Mouse (Mus musculus): ENCODE measurements around the gene Nfib. TPM values are rescaled to one million over a fixed set of nuclear protein-coding genes. Genes with fewer than 3 reads are reported as not detected.
A peak's percentile ranks its signal among the peaks of the same experiment; 100 is the strongest.

The Nfib gene
- total RNA-seq, 2 experiments from 2014 or later = 83.2 to 103 TPM

DNA sequence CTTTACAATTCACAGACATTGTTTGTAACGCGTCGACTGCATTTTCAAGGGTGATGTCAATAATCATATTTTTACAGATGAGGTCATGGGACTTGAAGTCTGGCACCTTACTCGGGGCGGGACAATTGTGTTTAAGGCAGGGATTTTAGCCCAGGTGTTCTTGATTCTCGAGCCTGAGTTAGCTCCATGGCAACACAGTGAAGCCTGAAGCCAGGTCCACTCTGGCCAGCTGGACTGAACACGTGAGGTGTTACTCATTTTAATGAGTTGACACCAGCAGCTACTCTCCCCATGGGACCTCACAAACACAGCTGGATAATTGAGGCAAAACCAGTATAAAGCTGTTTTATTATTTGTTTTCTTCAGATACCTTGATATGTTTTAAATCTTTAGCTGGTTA lies 71.2 kb downstream of the Nfib start:
- no peak for DNase-seq

DNA sequence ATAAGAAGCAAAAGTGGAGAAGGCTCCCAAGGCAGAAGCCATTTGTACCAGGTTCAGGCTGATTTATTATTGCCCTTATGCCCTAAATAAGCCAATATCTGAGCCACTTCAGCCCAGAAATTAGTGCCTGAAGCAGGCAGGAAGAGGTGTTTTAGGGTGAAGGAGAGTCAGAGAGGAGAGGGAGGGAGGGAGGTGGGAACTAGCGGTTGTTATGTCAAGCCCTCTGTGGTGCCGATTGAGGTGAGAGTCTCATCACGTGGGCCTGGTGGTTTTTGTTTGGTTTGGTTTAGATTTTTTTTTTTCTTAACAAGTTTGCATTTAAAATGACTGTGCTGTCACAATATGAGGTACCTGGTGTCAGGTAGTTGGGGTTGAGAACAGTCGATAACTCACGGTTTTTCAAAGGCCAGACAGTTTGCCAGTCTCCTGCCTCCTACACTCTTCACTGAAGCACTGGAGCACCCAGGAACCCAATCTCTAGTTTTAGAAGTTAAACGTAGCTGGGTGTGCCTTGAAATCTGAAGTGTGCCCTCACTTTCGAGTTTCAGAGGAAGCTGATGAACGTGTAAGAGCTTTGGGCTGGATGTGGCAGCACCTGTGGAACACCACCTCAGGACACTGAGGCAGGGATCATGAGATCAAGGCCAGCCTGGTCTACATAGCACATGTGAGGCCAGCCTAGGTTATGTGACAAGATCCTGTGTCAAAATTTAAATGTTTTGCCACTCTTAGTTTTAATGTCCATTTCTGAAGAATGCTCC lies 81.1 kb downstream of the Nfib start:
- no peak for DNase-seq

DNA sequence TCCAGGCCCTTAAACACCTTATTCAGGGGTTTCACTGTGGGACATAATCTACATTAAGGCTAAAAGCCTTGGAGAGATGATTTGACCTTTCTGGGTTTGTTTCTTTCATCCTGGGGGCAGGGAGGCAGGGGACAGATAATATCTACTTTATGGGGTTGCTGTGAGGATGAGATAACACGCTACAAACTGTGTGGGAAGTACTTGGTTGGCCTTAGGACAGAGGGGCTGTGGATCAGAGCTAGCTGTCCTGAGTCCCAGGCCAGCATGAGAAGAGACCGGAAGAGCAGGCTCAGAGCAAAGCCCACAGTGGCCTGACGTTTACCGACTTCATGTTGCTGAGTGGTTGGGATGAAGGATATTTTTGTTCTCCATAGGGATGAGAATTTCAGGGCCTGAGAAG lies 81.7 kb downstream of the Nfib start:
- no peak for DNase-seq

DNA sequence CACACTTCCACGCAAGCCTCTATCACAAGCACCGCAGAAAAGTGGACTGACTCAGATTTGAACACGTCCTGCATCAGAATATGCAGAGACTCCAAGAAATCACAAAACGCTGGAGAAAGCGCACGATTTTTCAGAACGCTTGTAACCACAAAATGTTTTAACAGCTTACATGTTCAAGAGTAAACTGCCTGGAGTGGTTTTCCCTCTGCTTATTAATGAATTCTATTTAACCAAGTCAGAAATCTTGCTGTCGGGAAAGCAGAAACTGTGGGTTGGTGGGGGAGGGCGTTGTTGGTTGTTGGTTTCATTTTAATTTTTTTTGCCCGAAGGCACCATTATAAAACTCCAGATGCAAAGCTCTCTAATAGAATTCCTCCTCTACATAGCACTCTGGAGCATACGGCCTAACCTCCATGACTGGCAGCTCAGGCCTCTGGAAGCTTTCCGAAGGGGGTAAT lies 82.4 kb downstream of the Nfib start:
- no peak for DNase-seq

DNA sequence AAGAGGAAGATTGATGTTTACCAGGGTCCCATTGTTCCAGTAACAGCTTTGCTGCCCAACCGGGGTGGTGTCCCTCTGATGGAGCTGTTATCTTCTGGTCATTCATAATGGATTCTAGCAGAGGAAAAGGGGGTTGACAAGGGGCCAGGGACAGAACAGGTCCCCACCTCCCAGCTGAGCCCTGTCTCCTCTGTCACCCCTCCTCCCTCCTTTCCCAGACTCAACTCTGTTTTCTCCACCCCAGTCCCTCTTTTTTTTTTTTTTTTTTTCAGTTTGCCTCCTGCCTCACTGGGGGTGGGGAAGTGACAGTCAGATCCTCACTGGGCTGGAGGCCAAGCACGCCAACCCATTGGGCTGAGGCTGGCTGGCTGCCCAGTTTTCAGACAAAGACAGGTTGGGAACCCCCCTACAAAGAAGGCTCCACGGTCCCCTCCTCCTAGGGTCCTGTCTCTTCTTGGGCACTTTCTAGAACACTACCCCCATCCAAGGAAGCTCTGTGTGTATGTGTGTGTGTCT lies 83.2 kb downstream of the Nfib start:
- DNase-seq = peak; percentile 73 to 78

DNA sequence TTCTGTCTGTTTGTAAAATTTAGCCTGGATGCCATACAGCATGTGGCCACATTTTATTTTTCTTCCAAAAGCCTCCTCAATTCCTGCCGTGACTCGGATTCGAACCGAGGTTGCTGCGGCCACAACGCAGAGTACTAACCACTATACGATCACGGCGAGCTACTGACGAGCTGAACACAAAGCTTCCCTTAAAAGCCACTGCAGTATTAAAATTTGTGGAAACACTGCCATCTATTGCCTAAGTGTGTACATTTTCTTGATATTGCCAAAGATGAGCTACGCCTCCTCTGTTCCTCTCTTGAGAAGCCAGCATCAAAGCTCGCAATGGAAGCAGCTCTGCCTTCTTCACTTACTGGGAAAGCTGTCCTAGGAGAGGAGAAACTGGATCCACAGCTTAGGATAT lies 86.0 kb downstream of the Nfib start:
- peak; percentile 2 to 4 for DNase-seq

DNA sequence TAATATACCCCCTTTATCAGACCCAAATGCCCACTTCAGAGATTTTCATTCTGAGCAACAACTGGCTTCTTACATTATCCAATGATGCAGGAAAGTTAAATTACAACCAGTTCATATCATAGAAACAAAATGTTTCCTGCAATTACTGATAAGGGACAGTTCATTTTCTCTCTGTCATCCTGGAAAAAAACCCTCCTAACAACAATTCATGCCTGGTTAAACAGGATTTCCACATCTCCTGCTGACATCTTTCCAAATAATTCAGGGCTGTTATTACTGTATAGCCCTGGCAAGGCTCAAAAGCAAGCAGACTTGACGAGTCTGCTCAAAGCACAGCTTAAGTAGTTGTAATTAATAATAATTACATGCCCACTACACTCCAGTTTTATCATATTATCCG lies 86.5 kb downstream of the Nfib start:
- no peak for DNase-seq

DNA sequence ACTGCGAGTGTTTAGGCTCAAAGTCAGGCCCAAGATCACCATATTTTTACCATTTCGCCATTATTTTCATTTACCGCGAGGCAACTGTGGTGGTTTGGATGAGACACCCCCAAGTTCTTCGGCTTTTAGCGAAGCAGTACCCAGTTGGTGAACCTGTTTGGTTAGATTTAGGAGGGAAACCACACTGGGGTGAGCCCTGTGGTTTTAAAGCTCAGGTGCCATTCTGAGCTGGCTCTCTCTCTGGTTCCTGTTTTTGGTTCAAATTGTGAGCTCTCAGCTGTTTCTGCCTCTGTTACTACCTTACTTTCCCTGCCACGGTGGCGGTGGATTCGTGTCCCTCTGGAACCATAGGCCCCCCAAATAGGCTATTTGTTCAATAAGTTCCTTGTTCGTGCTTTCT lies 88.3 kb downstream of the Nfib start:
- no peak for DNase-seq

DNA sequence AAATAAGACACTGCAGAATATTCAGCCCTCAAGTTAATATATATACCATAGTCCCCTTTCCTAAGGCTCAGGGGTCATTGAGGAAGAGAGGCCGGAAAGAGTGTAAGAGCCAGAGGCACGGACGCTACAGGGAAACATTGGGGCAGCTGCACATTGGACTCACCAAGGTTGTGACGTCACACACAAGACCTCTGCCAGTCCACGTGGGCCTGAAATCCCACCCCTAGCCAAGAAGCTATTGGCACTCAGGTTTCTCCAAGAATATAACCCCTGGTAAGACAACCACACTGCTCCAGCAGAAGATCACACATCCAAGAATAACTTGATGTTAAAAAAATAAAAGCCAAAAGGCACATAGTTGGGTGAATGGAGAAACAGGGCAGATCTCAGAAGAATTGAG lies 89.8 kb downstream of the Nfib start:
- no peak for DNase-seq

DNA sequence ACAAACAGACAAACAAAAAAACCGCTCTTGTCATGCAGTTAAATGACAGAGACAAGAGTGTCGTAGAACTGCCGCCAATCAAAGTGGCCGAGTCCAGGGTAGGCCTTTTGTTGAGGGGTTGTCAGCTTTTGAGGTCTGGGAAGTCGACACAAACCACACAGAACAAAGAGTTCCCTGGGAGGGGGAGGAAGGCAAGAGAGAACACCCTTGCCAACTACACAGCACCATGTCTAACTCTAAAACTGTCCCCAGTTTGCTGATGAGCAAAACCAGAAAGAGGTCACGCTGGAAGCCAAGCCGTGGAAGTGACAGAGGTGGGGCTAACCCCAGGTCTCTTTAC lies 91.1 kb downstream of the Nfib start:
- DNase-seq = no peak

DNA sequence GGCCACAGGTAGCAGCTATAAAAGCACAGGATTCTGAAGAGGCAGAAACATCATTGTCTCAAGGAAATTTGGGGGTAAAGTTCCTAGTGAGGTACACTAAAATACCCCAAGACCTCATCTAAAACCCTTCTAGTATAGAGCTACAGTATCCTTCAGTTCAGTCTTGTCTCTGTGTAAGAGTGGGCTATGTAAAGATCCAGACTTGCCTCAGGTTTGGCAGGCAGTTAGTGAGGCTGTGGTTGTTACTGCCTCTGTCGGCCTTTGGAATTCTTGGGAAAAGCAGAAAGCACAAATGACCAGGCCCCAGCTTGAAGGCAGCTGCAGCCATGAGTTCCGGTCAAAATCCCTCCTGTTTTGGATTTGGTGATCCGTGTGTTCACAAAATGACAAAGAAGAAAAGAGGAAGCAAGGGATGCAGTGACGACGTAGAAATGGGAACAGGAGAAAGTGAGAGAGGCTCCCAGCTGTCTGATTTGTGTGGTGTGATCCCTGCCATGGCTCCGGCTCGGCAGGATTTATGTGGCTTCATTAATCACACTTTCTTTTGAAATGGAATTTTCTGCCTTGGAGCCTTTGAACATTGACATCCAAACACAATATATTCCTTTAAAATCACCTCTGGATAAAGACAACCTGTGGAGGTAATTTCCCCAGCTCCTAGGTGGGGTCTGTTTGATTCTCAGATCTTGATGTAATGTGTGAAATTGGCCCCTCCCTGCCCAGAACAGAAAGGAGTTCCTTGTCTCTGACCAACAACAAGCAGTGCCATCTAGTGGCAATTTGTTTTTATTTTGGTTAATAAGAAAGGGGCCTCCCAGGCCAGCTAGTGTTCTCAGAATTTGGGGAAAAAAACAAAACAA lies 91.7 kb downstream of the Nfib start:
- DNase-seq = peak; percentile 17 to 45

DNA sequence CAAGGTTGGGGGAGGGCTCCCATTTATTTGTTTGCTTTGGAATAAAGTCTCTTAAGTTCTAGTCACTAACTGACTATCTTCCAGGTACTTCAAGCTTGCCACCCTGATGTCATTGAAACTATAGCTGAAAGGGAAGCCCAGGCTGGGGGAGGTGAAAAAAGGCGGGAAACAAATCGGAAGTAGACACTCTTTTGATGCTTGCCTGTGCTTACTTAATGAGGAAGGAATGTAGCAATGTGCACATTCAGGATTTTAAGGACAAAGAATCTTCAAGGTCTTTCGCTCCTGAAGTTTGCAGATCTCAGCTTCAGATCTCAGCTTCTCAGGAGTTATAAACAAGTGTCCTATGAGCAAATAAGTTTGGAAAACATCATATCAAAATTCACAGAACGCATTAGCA lies 95.9 kb downstream of the Nfib start:
- DNase-seq = no peak

DNA sequence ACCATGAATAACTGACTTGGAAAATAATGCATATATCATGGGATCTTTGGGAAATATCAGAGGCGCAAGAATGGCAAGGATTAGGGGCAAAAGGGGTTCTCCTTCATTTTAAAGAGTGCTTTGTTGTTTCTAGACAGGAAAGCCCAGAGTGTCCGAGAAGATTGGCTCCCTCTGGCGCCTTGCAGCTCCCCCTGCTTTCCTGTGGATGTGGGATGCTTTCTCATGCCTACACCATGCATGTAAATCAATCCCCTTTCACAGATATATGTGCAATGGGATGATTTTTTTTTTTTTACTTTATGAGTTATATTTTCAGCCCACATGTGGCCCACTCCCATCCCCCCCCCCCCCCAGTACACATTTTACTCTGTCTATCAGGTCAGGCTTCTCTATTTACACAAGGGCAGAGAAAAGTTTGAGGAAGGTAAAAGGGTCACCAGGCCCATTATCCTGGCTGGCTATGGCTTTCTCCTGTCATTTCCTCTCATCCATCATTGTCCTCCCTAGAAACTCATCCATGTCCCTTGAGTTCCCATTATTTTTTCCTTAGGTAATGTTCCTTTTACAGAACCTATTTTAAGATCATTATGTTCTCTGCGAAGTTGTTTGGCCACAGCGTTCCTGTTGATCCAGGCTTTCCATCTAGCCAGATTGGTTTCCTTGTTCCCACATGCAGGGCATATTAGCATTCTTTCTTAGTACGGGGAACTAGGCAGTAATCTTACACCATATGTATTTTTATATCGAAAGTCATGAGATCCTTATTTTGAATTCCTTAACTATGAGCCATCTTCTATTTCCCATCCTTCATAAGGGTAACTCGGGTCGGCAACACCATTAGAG lies 96.6 kb downstream of the Nfib start:
- DNase-seq = no peak

DNA sequence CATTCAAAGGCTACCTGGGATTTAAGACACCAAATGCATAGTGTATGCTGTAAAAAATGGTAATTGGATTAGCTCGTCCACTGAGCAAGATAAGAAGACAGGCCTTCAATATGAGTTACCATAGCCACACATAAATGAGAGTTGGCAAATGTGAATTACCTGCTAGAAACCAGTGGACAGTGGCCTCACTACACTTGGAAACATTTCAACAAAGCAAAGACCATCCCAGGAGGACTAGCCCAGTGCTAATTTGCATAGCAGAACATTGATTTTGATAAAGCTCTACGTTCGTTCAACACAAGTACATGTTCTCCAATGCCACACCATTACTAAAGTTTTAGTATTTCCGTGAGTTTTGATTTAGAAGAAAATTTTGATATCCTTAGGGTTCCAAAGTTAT lies 98.3 kb downstream of the Nfib start:
- DNase-seq = no peak

DNA sequence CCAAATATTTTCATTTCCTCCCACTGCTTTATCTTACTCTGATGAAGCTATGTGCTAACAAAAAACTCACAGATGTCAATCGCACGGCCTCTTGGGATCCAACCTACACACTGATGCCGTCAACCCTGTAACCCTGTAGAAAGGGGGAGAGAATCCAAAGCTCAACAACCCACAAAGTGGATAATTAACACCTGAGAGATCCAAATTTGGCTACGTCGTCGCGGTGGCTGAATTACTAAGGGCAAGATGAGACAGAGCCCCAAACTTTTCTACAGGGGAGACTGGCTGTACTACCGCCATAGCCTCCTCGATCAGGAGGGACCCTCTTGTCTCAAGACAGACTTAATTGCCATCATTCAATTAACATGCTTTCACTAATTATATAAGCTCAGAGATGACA lies 99.2 kb downstream of the Nfib start:
- no peak for DNase-seq

DNA sequence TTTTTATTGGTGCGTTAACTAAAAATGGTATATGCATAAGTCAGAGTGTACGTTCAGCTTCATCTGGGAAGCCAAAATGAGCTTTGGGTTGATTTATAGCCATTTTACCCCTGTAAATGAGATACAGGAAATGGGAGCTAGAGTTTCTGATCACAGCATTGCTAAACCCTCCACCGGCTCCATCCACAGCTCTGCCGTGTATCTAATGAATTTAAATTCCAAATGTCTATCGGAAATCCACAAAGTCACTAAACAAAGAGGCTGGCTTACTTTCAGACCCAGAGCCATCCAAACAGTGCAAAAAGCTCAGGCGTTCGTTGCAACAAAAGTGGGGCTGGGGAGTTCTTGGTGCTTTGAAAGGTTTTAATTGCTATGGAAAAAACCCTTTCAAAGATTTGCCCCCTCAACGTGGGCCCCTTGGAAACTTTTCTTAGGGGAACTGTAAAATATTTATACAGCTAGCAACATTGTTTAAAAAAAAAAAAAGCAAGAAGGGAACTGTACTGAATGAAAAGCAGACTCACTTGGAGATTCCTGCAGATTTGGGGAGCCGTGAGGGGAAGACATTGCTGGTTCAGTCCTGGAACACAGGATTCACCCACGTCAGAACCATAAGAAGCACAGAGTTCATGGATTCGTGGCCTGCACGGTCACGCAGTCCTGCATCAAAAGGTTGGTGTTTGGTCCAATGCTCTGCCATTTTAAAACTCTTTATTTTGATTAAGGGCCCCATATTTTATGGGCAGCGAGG lies 100.3 kb downstream of the Nfib start:
- no peak for DNase-seq

DNA sequence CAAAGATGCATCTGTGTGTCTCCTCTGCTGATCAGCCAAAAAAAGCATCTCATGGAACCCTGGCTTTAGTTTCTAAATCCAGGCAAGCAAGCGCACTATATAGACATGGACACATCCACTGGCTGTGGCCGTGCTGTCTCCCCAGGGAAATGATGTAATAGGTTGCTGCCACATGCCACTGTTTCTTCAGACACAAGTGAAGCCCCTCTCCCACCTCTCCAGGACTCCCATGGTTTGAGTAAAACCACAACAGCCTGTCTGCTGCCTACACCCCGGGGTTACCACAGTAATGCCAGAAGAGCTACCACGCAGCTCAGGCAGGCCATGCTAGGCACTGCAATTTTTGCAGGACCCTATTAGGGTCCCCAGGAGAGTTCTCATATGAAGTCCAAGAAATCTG lies 101.0 kb downstream of the Nfib start:
- no peak for DNase-seq

DNA sequence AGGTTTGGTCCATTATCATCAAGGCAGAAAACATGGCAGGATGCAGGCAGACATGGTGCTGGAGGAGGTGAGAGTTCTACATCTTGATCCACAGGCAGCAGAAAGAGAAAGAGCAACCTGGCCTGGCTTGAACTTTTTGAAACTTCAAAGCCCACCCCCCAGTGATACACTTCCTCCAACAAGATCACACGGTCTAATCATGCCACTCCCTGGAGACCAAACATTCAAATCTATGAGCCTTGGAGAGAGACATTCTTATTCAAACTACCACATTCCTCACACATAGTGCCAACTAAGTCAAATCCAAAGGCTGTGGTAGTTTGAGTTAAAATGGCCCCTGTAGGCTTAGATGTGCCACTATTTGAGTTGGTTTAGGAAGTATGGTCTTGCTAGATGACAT lies 104.9 kb downstream of the Nfib start:
- DNase-seq = no peak

DNA sequence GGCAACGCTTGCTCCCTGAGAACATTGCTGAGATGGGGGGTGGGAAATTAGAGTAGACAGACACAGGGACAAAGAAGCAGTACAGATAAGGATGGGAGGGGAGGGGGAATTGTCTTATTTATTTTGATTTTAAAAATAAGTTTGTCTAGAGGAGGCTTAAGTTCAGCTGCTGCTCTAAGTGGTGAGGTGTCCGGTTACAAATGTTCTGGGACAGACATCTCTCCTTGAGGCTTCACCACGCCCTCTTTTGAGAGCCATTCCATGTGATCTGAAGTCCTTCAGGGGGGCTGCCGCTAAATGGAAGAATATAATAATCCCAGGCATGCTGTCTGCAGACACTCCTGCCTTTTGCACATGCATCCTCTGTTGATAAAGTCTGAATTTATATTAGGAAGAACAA lies 107.1 kb downstream of the Nfib start:
- no peak for DNase-seq

DNA sequence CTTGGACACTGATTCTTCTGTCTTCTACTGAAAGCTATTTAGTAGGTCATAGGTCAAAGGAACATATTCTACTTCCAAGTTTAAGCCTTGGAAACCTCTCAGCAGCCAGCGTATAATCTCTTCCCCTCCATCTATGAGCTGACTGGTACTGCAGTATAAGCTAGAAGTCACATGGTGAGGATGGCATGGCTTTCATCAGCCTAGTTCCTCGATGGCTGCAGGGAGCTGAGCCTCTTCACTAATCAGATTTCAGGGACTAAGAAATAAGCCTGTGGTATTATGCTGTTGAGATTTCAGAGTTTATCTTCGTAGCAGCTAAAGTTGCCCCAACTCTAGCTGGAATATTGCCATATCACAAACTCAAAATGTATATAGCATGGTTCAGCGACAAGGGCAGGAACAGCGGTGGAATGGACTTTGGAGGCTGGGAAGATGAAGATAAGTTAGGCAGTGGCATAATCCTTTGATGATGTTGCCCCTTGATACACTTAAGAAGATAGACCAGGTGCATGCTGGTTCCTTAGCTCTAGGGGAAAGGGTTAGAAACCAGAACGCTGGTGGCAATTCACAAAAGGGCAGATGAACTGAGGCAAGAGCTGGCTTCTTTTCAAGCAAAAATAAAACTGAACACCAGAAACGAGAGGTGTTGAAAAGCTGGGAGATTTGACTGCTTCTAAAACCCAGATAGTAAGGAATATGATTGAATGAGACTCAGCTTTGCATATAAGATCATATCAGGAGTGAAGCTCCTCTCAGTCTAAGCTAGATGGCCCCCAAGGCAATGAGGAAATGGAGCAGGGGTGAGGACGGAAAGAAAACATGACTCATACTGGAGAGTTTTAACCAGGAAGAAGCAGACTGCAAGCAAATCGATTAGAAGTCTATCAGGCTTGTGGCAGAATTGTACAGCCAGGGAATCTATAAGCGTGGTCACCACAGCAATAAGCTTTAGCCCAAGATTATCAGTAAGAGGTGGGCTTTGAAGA lies 111.6 kb downstream of the Nfib start:
- DNase-seq = no peak
